Mouse (Mus musculus): ENCODE data around the gene Nod2.

Gene Nod2

DNA sequence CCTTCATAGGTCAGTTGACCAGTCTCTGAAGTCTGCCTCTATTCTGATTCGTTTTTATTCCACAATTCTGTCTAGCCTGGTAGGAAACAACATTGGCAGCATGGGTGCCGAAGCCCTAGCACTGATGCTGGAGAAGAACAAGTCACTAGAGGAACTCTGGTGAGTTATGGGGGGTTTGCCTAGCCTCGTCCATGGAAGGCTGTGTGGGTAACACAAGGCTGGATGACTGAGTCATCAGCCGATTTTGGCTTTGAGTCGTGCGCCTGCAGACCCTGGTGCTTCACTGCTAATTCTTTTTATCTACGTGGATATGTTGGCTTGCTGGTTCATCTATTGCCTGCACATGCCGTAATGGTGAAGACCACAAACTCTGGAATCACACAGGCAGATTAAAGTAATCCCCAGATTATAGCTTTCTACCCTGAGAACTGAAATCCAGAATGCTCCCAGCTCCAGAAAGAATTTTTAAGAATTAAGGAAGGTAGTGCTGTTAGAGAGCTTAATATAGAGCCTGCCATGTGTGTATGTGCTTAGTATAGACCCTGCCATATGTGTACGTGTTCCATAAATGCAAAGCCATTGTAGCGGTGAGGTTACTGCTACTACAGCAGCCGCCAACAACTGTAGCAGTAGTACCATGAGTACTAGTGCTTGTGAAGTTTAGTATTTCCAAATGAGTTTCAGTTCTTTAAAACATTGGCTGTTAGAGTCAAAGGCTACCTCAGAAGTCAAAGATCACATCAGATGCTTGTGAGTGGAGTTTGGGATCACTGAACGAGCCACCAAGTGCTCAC lies 28.5 kb downstream of the Nod2 start:
- no peak for DNase-seq (ENCODE audit: low read depth, low spot score)

DNA sequence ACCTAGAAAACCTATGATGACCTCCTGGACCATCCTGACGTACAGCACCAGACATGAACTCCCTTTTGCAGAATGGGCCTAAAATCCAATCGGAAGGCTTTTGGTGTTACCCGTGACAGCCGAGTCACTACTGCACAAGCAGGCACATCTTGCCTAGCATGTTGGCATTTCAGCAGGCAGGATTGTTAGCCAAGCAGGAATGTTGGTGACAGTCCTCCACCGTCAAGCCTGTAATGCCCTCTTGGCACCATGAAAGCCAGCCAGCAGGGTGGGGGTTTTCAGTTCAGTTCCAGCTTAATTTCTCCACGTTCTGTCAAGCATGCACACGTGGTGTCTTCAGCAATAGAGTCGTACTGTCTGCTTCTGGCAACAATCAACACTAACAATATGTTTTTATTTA lies 30.0 kb downstream of the Nod2 start:
- DNase-seq (ENCODE audit: low read depth, low spot score): no peak

DNA sequence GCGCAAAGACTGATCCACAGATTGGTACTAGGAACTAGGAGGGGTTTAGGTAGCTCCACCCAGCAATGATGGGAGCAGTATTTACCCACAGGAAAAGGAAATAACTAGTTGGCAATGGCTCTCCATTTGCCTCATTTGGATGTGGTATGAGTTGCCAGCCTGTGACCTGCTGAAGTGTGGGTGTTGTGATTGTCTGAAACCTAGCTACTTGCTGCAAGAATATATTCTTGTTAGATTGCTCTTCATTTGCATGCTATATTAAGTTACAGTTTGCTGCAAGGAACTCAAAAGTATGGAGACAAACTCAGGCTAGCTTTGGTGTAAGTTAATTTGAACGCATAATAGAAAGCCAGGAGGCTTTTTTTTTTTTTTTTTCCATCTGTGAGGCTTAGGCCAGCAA lies 33.5 kb downstream of the Nod2 start:
- DNase-seq (ENCODE audit: low read depth, low spot score): no peak

DNA sequence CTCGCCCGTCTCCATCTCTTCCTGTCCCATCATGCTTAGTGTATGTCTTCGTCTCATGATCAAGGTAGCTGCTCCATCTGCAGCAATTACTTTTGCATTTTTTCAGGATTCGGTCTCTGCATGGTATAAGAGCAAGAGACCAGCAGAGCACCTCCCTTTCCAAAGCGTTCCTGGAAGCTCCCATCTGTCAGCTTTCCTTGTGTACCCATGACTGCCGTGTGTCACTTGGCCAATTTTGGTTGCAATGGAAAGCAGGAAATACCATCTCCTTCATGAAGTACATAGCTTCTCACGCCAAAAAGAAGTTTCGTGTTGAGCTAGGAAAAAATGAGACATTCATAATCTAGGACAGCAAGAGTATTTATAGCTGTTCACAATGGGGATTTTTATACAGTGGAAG lies 33.9 kb downstream of the Nod2 start:
- no peak for DNase-seq (ENCODE audit: low read depth, low spot score)

DNA sequence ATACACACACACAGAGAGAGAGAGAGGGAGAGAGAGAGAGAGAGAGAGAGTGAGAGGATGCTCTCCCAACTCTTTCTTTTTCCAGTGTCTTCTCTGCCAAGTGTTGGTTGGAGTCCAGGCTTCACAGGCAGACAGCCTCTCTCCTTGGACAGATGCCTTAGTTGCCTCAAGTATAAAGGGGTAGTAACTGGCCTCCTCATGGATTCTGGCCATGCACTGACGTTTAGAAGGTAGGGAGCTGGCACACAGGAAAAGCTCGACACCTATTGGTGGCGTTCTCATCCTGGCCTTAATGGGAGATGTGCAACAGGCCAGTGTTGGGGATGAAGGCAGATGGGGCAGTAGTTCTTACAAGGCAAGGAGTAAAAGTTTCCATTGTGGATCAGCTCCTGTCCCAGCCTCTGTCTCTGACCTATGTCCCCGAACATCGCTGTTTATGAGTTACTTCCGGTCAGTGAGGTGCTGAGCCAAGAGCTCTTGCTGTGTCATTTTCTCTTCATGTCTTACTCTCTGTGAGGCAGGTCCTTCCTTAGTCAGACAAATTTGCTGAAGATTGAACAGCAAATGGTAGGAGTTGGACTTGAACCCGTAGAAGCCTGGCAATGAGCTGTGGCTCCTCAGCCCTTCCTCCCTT lies 36.7 kb downstream of the Nod2 start:
- DNase-seq (ENCODE audit: low read depth, low spot score): no peak

DNA sequence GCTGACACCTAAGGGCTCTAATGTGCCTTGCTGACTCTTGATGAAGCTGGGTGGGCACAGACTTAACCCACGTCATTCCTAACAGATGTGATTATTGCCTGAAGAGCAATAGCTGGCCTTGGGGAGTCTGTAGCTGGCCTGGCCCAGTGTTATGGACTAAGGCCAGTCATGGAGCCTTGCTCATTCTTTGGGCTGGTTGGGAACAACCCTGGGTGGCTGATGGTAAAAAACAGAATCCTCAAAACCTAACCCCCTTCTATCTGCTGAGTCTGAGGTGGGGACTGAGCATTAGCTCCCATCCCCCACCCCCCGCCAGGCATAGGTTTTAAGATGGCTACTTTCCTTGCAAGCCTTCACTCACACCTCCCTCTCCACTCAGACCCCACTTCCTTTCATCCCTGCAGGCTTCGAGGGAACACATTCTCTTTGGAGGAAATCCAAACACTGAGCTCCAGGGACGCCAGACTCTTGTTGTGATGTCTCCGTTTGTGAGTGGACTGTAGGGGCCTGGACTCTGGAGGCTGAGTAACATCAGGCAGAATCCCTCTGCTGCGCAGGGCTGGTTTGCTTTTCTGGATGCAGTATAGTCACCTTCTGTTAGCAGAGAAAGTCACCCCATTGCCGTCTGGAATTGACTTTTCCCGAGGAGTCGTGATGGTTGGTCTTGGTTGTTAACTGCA lies 39.3 kb downstream of the Nod2 start:
- no peak for DNase-seq (ENCODE audit: low read depth, low spot score)

DNA sequence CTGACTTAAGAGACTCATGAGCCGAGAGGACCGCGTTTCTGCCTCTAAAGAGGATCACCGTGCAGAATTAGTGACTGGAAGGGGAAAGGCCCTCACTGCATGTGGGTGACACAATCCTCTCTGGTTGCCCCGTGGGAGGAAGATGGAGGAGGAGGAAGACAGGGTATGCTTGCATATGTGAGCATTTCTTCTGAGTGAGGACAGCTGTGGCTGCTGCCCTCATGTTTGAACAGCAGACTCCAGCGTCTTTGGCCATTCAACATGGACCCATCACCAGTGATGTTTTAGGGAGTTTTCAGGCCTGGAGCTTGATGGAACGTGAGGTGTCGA lies 39.8 kb downstream of the Nod2 start:
- no peak for DNase-seq (ENCODE audit: low read depth, low spot score)

DNA sequence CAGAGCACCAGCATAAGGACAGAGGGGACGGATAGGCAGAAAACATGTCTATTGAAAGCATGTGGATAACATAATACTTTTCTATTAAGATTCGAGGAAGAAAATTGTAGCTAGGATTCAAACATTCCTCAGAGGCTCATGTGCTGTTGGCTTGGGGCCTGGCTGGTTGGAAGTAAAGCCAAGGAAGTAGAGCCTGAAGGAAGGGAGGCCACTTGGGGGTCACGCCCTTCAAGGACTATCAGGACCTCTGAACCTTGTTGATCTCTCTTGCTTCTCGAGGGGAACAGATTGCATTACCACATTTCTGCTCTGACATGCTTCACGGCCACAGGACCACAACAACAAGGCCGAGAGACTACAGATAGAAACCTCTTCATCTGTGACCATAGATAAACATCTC lies 42.0 kb downstream of the Nod2 start:
- DNase-seq (ENCODE audit: low read depth, low spot score): no peak

DNA sequence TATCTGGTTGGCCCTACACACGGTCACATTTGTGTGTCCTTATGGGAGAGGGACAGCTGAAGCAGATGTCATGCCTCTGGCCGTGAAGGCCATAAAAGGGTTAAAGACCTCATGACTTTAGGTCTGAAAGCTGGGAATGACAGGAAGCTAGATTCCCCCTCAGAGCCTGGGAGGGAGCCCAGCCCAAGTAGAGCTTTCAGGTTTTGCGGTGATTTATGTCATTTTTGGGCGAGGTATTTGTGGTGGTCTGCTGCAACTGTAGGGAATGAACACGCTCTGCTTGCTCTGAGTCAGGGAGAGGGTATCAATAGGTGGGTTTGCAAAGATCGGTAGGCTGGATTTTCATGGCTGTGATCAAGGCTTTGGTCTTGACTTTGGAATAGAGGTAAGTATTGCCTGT lies 42.8 kb downstream of the Nod2 start:
- DNase-seq (ENCODE audit: low read depth, low spot score): no peak

DNA sequence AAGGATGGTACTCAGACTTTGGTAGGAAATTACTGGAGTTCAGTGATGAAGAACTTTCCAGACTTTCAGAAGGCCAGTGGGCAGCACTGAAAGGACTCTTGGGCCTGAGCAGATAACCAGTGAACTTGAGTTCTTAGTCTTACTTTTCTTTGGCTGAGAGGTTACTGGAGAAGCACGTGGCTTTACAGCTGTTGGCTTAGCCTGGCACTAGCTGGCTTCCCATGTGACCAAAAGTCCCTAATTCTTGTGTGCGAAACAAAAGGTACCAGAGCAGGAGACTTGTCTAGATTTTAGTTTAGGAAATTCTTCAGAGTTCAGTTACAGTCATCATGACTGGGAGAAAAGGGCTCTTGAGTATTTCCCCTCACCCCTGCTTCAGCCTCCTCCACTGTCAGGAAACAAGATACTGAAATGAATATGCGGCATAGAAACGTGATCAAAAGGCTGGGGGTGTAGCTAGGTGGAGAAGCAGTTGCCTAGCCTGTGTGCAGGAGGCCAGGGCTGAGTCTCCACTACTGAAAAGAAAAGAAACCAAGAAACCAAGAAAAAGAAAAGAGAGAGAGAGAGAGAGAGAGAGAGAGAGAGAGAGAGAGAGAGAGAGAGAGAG lies 44.3 kb downstream of the Nod2 start:
- DNase-seq (ENCODE audit: low read depth, low spot score): no peak

DNA sequence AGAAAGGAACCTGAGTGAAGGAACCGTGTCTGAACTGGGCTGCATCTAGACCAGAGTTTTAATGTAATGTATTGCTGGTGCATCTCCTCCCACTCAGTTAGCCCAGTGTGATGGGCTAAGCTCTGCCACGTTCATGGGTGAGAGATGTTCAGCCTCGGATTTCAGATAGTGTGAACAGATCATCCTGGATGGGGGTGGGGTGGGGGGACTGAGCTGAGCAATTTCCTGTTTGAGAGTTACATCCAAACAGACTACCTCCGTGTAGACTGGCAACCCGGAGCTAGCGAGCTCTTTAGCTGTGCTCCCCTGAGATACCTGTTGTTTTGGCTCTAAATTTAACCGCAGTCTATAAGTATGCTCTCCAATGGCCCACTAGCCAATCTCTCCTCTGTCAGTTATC lies 44.8 kb downstream of the Nod2 start:
- no peak for DNase-seq (ENCODE audit: low read depth, low spot score)

DNA sequence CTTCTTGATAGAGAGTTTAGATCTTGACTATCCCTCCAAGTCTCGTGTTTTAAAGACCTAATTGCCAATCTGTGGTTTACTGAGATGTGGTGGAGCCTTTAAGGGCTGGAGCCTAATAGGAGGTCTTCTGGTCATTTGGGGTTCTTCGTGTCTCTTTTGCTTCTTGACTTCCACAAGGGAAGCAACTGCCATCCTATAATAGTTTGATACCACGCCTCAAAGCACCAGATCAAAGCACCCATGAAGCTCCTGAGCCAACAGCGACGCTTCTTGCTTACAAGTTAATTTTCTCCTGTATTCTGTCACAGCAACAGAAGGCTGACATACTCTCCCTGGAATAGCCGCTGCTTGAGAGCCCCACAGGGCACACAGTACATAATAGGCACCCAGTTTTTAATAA lies 45.8 kb downstream of the Nod2 start:
- DNase-seq (ENCODE audit: low read depth, low spot score): no peak

DNA sequence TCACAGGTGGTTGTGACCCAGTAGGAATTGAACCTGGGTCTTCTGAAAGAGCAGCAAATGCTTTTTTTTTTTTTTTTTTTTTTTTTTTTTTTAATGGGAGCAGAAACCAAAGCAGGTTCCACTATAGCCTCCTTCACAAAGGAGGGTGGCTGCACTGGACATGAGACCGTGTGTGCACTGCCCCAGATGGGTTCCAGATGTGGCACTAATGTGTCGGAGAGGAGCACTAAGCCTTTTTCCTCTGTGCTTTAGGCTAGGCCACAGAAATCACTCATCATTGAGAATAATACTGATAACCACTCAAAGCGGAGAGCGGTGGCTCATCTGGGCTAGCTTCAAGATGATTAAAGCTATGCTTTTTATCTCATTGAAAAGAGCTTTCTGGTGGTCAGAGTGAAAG lies 46.3 kb downstream of the Nod2 start:
- no peak for DNase-seq (ENCODE audit: low read depth, low spot score)

DNA sequence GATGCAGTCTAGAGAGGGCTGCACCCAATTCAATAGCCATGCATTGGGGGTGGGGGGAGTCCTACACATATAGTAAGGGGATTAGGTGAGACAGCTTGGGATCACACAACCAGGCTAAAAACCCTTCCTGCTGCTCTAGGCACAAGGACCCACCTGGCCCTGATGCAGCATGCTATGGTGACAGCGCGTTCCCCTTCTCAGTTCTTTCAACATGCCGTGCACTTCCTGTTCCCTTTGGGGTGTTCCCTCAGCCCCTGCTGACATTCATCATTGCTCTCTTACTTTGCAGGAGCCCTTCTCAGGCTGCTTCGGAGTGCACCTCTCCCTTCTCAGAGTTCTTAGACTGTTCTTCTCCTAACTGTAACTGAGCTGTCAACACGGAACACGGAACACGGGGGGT lies 47.2 kb downstream of the Nod2 start:
- DNase-seq (ENCODE audit: low read depth, low spot score): no peak

DNA sequence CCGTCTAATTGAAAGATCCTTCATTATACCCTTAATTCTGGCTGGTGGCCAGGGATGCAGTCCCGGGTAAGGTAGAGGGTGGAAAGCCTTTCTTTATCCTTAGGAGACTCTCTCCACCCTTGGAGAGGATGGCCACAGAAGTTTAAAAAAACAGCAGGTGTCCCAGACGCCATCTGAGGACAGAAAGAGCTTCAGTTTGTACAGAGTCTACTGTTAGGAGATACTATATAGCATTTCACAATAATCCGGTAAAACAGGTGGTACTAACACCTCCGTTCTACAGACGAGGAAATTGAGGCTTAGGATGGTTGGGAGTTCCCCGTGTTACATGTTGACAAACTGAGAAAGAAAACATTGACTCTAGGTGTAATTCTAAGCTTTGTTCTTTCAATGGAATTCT lies 49.1 kb downstream of the Nod2 start:
- no peak for DNase-seq (ENCODE audit: low read depth, low spot score)

DNA sequence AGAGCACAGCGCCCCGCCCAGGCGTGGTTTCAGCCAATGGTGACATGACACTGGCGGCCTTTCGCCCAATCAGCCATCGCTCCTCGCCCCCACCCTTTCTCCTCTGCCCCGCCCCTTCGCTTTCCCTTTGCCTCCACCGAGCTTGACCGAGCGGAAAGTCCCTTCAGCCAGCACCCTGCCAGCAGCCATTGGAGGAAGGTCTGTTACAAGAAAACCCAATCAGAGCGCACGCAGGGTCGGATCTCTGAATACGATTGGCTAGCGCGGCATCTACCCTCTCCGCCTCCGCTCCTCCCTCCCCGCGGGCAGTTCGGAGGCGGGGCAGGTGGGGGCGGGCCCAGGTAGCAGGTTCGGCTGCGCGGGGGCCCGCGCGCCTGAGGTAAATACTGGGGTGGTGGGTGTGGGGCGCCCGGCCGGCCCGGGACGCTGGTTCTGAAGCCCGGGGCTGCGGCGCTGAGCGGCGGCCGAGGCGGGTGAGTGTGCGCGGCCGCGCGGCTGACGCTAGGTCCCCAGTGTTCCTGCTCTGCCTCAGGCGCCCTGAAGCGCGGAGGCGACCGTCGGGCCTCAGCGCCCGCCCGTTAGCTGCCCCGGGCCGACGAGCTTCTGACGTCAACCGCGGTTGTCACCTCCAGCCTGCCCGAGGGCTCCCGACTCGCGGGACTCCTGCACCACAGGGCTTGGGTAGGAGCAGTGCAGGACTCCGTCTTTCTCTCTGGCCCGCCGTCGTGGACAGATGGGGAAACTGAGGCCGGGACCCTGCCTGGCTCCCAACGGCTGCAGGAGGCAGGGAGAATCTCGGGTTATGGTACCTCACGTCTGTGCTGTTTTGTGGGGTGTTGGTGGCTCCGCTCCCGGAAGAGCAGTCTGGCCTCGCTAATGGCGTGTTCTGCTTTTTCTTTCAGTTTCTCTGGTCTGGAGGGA lies 49.9 kb downstream of the Nod2 start, which contains the start of gene Cyld:
Gene Cyld (plus strand): TSS at position 308 of the 921 bp plus-strand sequence.
- DNase-seq (ENCODE audit: low read depth, low spot score): peak; percentile 95

DNA sequence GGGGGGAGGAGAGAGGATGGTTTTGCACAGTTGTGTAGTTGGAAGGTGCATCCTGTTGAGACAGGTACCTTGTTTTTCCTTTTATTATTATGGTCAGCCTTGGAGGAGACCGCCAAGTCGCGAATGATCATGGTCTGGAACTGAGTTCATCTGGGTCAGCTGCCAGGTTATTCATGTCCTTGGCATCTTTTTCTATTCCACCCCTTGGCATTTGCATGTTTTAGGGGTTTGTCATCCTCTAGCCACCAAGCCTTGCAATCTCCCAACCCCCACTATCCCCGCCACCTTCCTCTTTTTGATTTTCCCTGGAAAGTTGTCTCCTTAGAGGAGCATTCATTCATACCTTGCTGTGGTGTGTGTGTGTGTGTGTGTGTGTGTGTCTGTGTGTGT lies 50.5 kb downstream of the Nod2 start:
- no peak for DNase-seq (ENCODE audit: low read depth, low spot score)

DNA sequence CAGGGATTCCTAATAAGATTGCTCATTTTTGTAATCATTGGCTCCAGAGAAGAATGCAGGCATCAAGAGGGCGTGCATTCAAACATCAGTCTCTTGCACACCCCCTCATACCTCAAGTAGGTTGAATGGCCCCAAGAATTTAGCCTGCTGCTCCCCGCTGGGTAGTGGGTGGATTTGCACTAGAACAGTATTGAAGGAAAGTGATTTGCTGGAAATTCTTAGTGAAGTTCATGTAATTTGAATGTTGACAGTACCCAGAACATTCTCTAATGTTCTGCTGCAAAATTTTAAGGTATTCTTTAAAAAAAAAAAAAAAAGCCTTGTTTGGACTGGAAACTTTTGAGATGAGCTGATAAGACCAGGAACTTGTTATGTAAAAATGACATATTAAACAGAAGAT lies 50.9 kb downstream of the Nod2 start:
- no peak for DNase-seq (ENCODE audit: low read depth, low spot score)

DNA sequence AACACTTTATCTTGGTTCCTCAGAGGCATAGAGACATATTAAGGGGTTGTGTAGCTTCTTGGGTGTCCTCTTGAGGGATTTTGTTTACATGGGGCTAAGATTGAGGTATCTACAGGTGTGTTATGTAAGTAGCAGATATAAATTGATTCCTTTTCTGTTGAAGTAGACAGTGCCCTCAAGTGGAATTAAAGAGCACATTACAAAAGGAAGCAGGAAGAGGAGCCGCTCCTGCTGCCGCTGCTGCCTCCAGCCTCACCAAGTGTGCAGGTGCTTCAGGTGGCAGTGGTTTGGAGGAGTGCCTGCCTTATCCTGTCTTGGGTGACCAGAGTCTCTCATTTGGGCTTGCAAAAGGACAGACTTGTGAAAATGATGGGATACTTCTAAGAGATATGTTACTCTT lies 54.5 kb downstream of the Nod2 start:
- no peak for DNase-seq (ENCODE audit: low read depth, low spot score)

DNA sequence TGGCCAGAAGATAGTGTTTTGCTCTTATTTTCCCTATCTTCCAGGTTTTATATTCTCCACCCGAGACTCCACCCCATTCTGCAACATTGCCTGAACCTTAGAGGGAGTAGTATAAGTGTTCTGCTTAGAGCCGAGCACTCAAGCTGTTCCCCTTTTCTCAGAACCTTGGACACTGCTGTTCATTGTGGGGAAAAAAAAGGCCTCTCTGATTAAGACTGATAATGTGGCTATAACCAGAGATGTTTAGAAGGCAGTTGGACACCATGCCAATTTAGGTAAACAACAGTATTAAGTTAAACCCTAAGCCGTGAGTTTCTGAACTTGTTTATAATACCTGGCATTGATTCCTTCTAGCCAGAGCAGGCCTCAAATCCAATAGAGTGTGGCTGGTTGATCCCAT lies 55.7 kb downstream of the Nod2 start:
- no peak for DNase-seq (ENCODE audit: low read depth, low spot score)

DNA sequence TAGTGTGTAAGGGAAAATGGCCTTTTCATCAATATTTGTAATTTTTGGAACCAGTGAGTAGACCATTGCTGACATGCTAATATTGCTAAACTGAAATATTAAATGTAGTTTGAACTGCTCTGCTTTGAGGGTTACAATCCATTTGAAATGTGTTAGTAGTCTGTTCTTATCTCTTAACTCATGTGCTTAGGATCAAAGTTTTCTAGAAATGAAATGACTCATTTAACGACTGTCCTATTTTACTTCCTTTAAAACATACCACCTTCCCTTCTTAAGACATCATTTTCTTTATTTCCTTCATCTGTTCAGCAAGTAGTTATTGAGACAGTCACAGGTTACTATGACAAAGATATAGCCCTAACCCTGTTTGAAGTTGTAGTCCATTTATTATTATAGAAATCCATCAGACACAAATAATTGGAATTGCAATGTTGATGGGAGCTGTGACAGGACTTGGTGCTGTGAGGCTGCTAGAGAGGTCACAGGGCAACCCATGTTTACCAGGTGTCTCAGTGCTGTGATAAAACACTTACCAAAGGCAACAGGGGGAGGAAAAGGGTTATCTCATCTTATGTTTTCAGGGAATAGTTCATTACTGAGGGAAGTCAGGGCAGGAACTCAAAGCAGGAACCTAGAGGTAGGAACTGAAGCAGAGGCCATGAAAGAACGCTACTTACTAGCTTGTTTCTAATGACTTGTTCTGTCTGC lies 76.3 kb downstream of the Nod2 start:
- DNase-seq (ENCODE audit: low read depth, low spot score): no peak

Measured in embryo, embryonic 11.5 days (tissue).